Mouse (Mus musculus) thymus, adult 18-20 months (tissue): ENCODE measurements around the gene Nup210.
"Not testable (repeated sequence)": the region's sequence is repeated elsewhere in the genome, so short reads cannot be mapped to it uniquely, and the experiment has no call there.

Source experiments
- DNase-seq, 2 experiments: peaks; one replicate each; pipeline ENCODE4 v3.0.0; 2022; ENCODE audit warnings: mixed read lengths in 2 of 2

Gene Nup210

GRCm38 (mm10) chr6:91137343-91137956 lies 20.8 kb upstream of the Nup210 start:
- no peak for DNase-seq

DNA sequence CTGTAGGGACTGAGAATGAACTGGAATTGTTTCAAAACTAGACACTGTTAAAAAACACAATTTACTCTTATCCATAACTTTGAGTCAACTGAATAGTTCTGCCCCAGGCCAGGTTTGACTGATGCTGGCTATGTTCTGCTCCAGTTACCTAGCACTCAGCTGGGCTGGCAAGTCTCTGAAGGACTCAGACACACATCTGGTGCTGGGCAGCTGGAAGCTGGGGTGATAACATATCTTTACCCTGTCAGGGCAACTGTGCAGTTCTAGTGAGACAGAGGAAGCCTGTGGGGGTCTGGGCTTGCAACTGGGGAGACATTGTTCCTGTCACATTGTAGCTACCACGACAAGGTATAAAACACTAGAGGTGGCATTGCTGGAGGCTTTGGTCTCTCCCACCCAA lies 14.2 kb upstream of the Nup210 start:
- no peak for DNase-seq

DNA sequence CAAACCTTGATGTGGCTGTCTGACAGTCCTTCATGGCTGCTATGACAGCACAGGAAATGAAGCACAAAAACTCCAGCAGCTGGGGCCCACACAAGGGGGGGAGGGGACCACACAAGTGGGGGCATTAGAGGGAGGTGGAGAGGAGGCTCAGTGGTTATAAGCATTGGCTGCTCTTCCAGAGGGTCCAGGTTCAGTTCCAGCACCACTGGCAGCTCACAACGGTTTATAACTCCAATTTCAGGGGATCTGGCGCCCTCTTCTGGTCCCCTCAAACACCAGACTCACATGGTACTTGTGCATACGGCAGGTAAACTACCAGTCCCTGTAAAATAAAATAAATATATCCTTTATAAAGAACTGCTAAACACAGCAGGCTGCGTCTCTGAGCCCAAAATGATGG lies 12.4 kb upstream of the Nup210 start:
- DNase-seq, result no peak

DNA sequence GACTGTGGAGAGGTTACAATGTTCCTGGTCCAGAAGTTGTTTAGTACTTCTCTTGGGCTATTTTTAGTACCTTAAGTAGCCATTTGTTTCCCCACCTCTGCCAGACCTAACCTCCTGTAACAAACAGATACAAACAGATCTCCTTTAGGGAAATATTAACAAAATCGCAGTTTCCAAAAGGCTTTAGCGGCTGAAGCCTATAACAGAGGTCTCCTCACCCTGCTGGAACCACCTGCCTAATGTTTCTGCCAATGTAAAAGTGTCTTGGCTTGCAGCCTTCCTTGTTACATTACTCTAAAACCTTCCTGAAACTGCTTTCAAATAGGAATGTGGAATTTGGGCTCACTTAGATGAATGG lies 8.6 kb upstream of the Nup210 start:
- no peak for DNase-seq

DNA sequence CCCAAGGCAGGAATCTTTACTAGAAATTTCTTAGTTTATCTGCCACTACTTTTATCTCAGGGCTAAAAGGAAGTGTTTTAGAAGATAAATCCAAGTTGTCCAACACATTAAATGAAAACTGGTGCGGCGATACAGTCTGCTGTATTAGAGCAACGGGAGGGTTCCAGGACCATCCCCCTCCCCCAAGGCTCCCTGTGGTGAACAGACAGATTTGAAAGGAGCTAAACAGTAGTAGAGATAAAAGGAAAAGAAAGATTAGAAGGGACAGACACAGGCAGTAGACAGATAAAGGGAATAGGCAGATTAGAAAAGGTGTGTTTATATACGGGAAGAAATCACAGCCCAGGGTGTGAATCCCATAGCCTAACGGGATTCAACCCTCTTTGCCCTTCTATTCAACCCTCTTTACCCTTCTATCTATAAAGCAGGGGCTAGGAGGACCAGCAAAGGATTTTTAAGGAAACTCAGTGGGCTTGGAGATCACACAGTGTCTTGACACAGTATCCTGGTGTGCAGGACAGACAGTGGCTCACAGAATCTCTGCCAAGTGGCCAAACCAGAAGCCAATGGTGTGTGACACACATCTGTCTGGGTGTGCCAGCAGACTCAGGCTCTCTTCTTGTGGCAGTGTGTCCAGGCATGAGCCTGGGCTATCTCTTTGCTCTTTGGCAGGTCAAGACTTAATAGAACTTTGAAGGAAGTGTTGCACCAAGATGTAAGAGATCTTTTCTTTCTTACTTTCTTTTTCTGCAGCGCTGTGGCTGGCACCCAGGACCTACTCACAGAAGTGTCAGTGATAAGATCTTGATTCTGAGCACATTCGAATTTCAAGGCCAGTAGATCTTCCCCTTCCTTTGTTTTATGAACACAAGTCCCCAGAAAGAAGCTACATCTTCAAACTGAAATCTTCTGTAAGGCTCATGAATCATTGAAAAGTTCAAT lies 7.9 kb upstream of the Nup210 start:
- DNase-seq, result no peak

DNA sequence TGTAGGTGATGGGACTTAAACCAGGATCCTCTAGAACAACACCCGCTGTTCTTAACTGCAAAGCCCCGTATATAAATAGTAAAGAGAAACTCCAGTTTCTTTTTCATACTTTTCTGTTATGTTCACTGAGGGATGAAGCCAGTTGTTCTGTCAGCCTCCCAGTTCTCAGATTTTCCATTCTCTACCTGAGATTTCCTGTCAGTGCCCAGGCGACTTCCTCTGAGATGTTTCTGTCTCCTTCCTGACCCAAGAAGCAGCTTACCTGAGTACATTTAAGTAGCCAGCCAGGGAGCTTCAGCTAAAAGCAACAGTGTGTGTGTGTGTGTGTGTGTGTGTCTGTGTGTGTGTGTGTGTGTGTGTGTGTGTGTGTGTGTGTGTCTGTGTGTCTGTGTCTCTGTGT lies 6.8 kb upstream of the Nup210 start:
- DNase-seq, result no peak

- not testable (repeated sequence) for DNase-seq
Observed at GRCm38 (mm10) chr6:91121089-91121488, 4.5 kb upstream of the Nup210 start.

DNA sequence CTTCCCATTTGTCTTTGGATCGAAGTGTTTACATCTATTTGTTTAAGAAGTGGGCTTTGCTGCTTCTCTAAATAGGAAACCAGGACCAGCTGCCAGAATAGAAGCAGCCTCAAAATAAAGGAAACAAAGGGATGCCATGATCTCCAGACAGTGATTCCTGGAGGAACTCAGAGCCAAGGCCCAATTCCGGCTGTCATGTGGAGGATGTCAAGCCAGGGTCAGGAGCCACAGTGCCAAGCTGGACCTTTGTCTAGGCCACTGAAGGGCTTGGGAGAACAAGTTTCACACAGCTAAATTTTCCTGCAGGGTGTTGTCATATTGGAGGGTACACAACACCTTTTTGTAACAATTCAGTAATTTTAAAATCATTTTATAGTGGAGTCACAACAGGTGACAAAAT lies 3.6 kb upstream of the Nup210 start:
- DNase-seq, result no peak

- DNase-seq, result no peak
Observed at GRCm38 (mm10) chr6:91118526-91118925, 1.9 kb upstream of the Nup210 start.

- no peak for DNase-seq
Observed at GRCm38 (mm10) chr6:91117149-91117548, 520 bp upstream of the Nup210 start.

- no peak for DNase-seq
Observed at GRCm38 (mm10) chr6:91115863-91116243, 776 bp downstream of the Nup210 start.

DNA sequence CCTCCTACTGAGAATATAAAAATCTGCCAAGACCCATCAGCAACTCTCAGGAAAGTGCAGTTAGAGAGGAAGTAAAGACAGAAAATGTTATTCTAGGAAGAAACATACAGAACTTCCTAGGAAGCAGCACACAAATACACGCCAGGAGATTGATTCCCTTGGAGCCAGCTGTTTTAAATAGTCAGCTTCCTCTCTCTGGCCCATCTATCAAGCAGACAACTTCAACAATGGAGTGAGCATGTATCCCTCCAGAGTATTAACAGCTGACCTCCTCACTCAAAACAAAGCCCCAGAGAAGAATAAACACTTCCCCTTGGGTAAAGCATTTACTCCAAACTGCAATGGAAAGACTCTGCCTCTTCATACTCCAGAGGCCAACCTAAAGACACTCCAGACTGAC lies 1.5 kb downstream of the Nup210 start:
- DNase-seq, result no peak

DNA sequence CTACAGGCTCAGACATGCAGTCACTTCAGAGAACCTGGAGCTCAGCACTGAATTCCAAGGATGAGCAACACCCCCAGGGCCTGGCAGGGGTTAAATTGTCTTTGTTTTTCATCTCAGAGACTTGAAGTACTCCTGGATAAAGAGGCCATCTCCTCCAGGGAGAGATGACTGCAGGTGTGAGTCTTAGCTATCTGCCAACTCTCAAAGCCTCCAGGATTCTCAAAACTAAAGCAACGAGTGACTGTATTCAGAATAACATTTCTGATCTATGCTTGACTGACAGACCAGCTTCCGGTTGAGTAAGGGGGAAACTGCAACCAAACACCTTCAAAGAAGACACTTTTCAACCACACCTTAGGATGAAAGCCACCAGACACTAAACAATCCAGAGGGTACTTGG lies 1.9 kb downstream of the Nup210 start:
- DNase-seq, result peak in 1 of 2 experiments; percentile 41

GRCm38 (mm10) chr6:91111954-91112252 lies 4.7 kb downstream of the Nup210 start:
- DNase-seq, result no peak

- peak in 1 of 2 experiments; percentile 34 for DNase-seq
Observed at GRCm38 (mm10) chr6:91111141-91111953, 5.3 kb downstream of the Nup210 start.

- DNase-seq, result peak in 1 of 2 experiments; percentile 25
Observed at GRCm38 (mm10) chr6:91110323-91111020, 6.2 kb downstream of the Nup210 start.

DNA sequence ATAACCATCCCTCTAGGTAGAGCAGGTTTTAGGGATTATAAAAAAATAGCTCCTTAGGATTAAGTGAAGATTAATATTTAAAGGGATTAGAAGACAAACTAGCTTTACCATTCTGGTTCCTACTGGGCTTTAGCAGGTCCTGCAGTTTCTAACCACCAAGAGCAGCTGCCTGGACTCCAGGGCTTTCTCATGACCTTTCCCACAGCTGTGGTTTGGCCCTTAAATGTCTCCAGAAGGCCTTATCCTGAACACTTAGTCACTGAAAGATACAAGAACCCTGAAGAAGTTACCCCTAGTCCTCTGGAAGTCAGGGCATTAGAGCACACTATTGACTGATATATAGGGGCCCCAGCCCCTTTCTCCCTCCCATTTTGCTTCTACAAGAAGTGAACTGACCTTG lies 7.1 kb downstream of the Nup210 start:
- DNase-seq, result no peak

DNA sequence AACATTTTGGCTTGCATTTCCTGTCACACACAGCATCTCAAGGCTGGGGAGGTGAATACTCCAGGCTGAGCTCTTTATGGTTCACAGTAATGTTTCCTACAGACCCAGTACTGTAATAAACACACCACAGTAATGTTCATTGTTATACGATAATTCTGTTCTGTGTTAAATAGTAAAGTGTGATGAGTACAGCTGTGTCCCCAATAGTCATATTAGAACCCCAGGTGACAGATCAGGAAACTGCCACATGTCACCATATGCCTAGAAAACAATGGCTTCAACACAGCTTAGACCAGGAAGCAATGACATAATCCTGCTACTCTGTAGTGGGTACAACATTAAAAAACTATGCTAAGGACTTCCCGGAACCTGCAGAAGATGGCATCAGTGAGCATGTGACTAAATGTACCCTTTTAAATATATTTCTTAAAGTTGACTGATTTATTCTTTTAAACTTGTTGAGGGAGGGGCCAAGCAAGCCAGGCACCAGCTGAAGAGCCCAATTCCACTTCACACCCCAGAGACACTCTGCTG lies 7.6 kb downstream of the Nup210 start:
- peak in 1 of 2 experiments; percentile 28 for DNase-seq

DNA sequence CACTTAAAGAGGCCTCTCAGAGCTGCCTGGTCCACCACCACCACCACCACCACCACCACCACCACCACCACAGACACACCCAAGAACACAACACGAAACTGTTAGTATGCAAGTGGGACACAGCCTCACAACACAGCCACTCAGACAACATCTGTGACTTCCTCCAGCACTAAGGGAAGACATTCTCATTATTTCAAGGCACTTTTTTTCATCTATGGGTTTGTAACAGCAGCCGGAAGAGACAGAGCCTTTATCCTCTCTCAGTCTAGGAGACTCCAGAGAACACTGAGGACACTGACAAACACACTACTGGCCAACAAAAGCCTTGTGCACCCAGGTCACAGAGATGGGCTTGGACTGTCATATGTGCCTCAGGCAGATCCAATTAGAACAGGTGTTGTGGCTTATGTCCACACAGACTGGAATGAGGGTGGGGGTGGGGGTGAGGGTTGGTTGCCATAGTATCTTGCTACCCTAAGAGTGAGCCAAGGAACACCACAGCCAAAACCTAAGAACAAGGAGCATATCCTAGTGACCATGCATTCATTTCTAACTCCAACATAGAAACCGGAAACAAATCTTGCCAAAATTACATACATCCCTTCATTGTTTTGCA lies 8.2 kb downstream of the Nup210 start:
- DNase-seq, result peak in 1 of 2 experiments; percentile 20

GRCm38 (mm10) chr6:91105400-91106129 lies 11.1 kb downstream of the Nup210 start:
- DNase-seq, result peak in 1 of 2 experiments; percentile 44

DNA sequence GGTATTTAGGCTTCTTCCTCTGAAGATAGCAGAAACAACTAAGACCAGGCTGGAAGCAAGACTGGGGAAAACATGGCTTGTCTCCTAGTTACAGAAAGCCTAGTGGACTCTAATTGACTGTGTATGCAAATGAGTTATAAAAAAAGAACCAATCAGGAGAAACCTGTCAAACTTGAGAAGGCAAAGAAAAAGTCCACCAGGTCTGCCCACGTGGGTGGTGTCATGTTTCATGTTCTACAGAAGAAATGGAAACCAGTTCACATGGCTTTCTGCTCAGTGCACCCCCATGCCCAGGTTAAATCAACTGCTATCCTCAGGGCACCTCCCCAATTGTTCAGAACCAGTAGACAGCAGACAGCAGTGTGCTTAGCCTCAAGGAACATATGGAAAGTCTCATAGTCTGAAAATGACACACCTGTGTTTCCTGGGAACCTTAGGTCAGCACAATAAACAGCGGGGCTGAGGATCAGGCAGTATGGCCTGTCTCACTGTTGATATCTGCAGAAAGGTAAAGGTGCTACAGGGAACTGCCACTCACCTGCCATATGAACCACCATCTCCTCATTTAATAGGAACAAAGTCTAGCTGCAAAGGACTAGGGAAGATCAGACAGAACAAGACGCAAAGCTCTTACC lies 11.7 kb downstream of the Nup210 start:
- DNase-seq, result no peak
